Mouse (Mus musculus): ENCODE results near the gene Cphx3.
"Not testable (repeated sequence)": the region's sequence is repeated elsewhere in the genome, so short reads cannot be mapped to it uniquely, and the experiment has no call there.

DNA sequence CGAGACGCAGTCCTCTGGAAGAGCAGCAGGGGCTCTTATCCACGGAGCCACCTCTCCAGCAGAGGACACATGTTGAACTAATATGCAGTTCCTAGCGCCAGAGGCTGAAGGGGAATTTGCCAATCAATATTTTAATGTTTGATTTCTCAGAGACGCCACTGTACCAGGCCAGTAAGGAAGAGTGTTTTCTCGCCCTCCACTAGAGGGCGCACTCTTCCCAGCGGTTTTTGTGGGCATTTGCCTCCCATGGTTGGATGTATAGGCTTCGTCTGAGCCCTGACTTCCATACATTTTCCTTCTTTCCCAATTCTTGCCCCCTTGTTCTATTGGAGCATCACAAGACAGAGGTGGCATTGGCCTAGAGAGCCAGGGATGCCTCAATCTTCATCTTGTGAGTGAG is 104.5 kb downstream of the Cphx3 start:
- TF ChIP-seq CTCF (IDR thresholded peaks at IDR 0.05; ENCODE audit: borderline replicate concordance, extremely low read depth, insufficient read depth, insufficient read length); POLR2A (IDR thresholded peaks at IDR 0.05; ENCODE audit: borderline replicate concordance, extremely low read depth, insufficient read depth, insufficient read length, poor library complexity, severe bottlenecking): not testable (repeated sequence)
